Mouse (Mus musculus): ENCODE data around the gene Pde8b.

DNA sequence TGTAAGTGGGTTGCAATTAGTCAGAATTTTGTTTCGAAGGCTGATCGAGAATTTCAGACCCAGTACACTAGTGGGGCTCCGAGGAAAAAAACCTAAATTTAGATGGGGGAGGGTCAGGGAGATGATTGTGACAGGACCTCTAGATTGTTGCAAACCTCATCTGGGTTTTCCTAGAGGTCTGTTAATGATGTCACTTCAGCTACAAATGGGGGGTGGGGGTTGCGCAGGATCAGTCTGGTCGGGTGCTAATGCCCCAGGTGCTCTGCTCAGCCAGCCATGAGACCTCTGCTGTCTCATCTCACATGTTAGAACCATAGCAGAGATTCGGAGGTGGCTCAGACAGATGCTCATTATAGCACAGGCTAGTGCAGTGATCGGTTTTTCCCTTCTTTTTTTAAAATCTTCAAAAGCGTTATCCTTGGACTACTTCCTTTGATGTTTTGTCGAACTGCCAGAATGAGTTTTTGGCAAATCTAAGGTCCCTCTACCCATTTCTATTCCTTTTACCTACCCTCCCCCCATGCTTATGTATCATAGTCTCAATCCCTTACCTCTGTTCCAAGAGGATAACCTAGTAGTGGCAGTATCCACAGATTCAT lies 209.9 kb downstream of the Pde8b start:
- no peak for TF ChIP-seq POLR2A (IDR thresholded peaks at IDR 0.05; ENCODE audit: borderline replicate concordance, insufficient read depth, low read length)
- no peak for TF ChIP-seq CTCF (IDR thresholded peaks at IDR 0.05; ENCODE audit: borderline replicate concordance, insufficient read depth, low read depth, low read length)
